ENCODE assay signal across 8 mouse cellular contexts in genomic region chr19:5741641-5742240, GRCm38 (mm10). TPM values are rescaled to one million over a fixed set of nuclear protein-coding genes. Genes with fewer than 3 reads are reported as not detected.
A peak's percentile ranks its signal among the peaks of the same experiment; 100 is the strongest.
DNase-seq lines count a peak whose midpoint lies in the region; ATAC-seq and TF ChIP-seq lines count a peak whose summit lies in the region.

No protein-coding gene starts in this region.

- WGBS in hindbrain, embryonic 14.5 days = under 1% methylated on average over 53 of the region's 55 CpGs

- peak; percentile 78 to 83 for DNase-seq in adrenal gland, adult 18-20 months (ENCODE audit: low spot score in 2 of 2)
- DNase-seq in cerebellum, postnatal 25 days = peak; percentile 83 to 86
- peak; percentile 92 for DNase-seq in gastrocnemius, adult 2 months
- DNase-seq in hindbrain, embryonic 14.5 days (ENCODE audit: low spot score) = peak; percentile 65
- peak; percentile 74 for DNase-seq in left cerebral cortex, adult 2 months (ENCODE audit: extremely low spot score in 1 of 2, low spot score in 2 of 2)
- DNase-seq in lung, postnatal 36 days = peak; percentile 76
- DNase-seq in right cerebral cortex, postnatal 10 days (ENCODE audit: low spot score in 2 of 2) = peak; percentile 85 to 86
- no peak for DNase-seq in c-Kit-positive CD71-positive TER-119-positive erythroid progenitor cells, embryonic 14.5 days (ENCODE audit: low spot score)

- intact Hi-C loops in gastrocnemius, adult 2 months (cut with DNase I) = loop anchor here (1.0 kb wide), 1 partner anchor 28 kb away; no protein-coding TSS in a partner anchor
- intact Hi-C loops in left cerebral cortex, adult 2 months (cut with DNase I) = no loop called here

- TF ChIP-seq CTCF in gastrocnemius, adult 2 months (IDR thresholded peaks at IDR 0.05) = peak; percentile 34
- TF ChIP-seq CTCF in left cerebral cortex, adult 2 months (IDR thresholded peaks at IDR 0.05) = no peak; the same call in 1 of the 2 replicates

- H3K4me2 ChIP-seq in hindbrain, embryonic 14.5 days (replicated peaks) = peak overlapping the region; percentile 99

- no peaks in the 10 kb centered on the region for H3K36me3 ChIP-seq in hindbrain, embryonic 14.5 days (replicated peaks; ENCODE audit: control insufficient read depth, insufficient read depth)

- H3K4me1 ChIP-seq in hindbrain, embryonic 14.5 days (replicated peaks; ENCODE audit: control insufficient read depth, insufficient read depth, low read length) = peaks cover 24% of the 10 kb centered on the region; the same call in 1 of the 2 replicates

- H3K27me3 ChIP-seq in hindbrain, embryonic 14.5 days (ENCODE audit: control insufficient read depth, insufficient read depth, low read length) = peaks cover 51% of the 10 kb centered on the region

- peak overlapping the region; percentile 88 for H3K4me3 ChIP-seq in gastrocnemius, adult 2 months
- H3K4me3 ChIP-seq in hindbrain, embryonic 14.5 days (replicated peaks; ENCODE audit: low read length) = peak overlapping the region; percentile 45
- H3K4me3 ChIP-seq in left cerebral cortex, adult 2 months = peak overlapping the region; percentile 66

- H3K9me3 ChIP-seq in hindbrain, embryonic 14.5 days (ENCODE audit: control insufficient read depth, low read length) = no peaks in the 10 kb centered on the region

- peak overlapping the region; percentile 61 for H3K9ac ChIP-seq in hindbrain, embryonic 14.5 days

- peak; percentile 68 for ATAC-seq in hindbrain, embryonic 14.5 days (ENCODE audit: low FRiP score)

- H3K27ac ChIP-seq in gastrocnemius, adult 2 months = peak overlapping the region; percentile 94
- peak overlapping the region; percentile 84 for H3K27ac ChIP-seq in hindbrain, embryonic 14.5 days
- peak overlapping the region; percentile 69 for H3K27ac ChIP-seq in left cerebral cortex, adult 2 months

RNA-seq across cellular contexts. Expression of gene Ltbp3, which starts 1.0 kb away (rescaled TPM):
- 100 to 1,000 TPM; 241 to 252 TPM for total RNA-seq in adrenal gland, adult 18-20 months (2021)
- 10 to 100 TPM; 32.4 to 44.6 TPM for total RNA-seq in gastrocnemius, adult 2 months (2021)
- polyA plus RNA-seq in hindbrain, embryonic 14.5 days (2014; fragmentation: Nextera tagmentation; extraction: Ambion mirVana) = 13.8 and 15.8 TPM in 2 replicates
- total RNA-seq in left cerebral cortex, adult 2 months (2021) = 10 to 100 TPM; 38.9 to 43.1 TPM

RNA-seq across cellular contexts. Expression of gene Fam89b, which starts 12.3 kb away (rescaled TPM):
- total RNA-seq in adrenal gland, adult 18-20 months (2021) = 10 to 100 TPM; 42.9 to 61.5 TPM
- total RNA-seq in gastrocnemius, adult 2 months (2021) = 10 to 100 TPM; 22.2 to 22.6 TPM
- polyA plus RNA-seq in hindbrain, embryonic 14.5 days (2014; fragmentation: Nextera tagmentation; extraction: Ambion mirVana) = 140 and 144 TPM in 2 replicates
- 10 to 100 TPM; 27.5 to 32.4 TPM for total RNA-seq in left cerebral cortex, adult 2 months (2021)

RNA-seq across cellular contexts. Expression of gene Ehbp1l1, which starts 15.6 kb away (rescaled TPM):
- total RNA-seq in adrenal gland, adult 18-20 months (2021) = 10 to 100 TPM; 33.5 to 45.6 TPM
- total RNA-seq in gastrocnemius, adult 2 months (2021) = 100 to 1,000 TPM; 218 to 220 TPM
- polyA plus RNA-seq in hindbrain, embryonic 14.5 days (2014; fragmentation: Nextera tagmentation; extraction: Ambion mirVana) = 9.2 and 12.5 TPM in 2 replicates
- 10 to 100 TPM; 21.1 to 30.7 TPM for total RNA-seq in left cerebral cortex, adult 2 months (2021)

RNA-seq across cellular contexts. Expression of gene Scyl1, which starts 29.5 kb away (rescaled TPM):
- total RNA-seq in adrenal gland, adult 18-20 months (2021) = 100 to 1,000 TPM in 1 of 2 experiments, 10 to 100 TPM in 1; 92.3 to 105 TPM
- total RNA-seq in gastrocnemius, adult 2 months (2021) = 10 to 100 TPM; 71.2 to 78.6 TPM
- 73.5 and 76.7 TPM in 2 replicates for polyA plus RNA-seq in hindbrain, embryonic 14.5 days (2014; fragmentation: Nextera tagmentation; extraction: Ambion mirVana)
- total RNA-seq in left cerebral cortex, adult 2 months (2021) = 10 to 100 TPM; 92.0 to 98.0 TPM

RNA-seq across cellular contexts. Expression of gene Kcnk7, which starts 37.6 kb away (rescaled TPM):
- not detected for total RNA-seq in adrenal gland, adult 18-20 months (2021)
- total RNA-seq in gastrocnemius, adult 2 months (2021) = not detected
- polyA plus RNA-seq in hindbrain, embryonic 14.5 days (2014; fragmentation: Nextera tagmentation; extraction: Ambion mirVana) = 0.36 TPM in 1 of 2 replicates, not detected in the other
- total RNA-seq in left cerebral cortex, adult 2 months (2021) = not detected

Comparison
In these comparisons a context has a peak if more than half of its experiments do, and no peak if none do; other contexts are left out.
1. RNA of gene Ltbp3, which starts 1.0 kb away (total RNA-seq): 241 to 252 TPM in adrenal gland, adult 18-20 months; 32.4 to 44.6 TPM in gastrocnemius, adult 2 months and 38.9 to 43.1 TPM in left cerebral cortex, adult 2 months; every median in the first group is over 4 times any median in the second.
2. RNA of gene Ehbp1l1, which starts 15.6 kb away (total RNA-seq): 218 to 220 TPM in gastrocnemius, adult 2 months; 33.5 to 45.6 TPM in adrenal gland, adult 18-20 months and 21.1 to 30.7 TPM in left cerebral cortex, adult 2 months; every median in the first group is over 4 times any median in the second.
3. Peak in every context shown above with its lines, with median percentiles within 50 percentile points of each other: H3K27ac ChIP-seq and H3K4me3 ChIP-seq.